Mouse (Mus musculus): ENCODE results near the gene Gm44511. TPM values are rescaled to one million over a fixed set of nuclear protein-coding genes. Genes with fewer than 3 reads are reported as not detected.

The Gm44511 gene
- polyA plus RNA-seq (2015; fragmentation: Nextera tagmentation; extraction: Ambion mirVana), result not detected in 2 replicates

DNA sequence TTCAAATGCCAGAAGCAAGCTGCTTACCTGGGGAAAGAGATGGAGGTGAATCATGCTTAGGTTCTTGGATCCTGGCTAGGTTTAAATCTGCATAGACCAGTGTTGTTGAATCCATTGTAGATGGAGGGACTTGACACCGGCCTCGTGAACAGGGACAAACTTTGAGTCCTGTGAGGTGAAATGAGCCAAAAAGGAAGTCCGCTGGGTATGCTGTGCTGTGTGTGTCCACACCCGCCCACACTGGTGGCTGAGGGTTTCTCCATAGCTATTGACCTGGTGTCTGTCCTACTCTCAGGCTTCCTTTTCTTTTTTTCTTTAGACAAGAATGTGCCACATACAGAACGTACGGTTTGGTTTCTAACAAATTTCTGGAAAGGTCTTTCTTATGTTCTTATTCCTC lies at the start of gene Gm44511, which contains the start of gene Klrb1b:
Gene Gm44511 (minus strand): TSS at position 184 of the 400 bp plus-strand sequence.
Gene Klrb1b (minus strand): TSS at position 200 of the 400 bp plus-strand sequence.

DNA sequence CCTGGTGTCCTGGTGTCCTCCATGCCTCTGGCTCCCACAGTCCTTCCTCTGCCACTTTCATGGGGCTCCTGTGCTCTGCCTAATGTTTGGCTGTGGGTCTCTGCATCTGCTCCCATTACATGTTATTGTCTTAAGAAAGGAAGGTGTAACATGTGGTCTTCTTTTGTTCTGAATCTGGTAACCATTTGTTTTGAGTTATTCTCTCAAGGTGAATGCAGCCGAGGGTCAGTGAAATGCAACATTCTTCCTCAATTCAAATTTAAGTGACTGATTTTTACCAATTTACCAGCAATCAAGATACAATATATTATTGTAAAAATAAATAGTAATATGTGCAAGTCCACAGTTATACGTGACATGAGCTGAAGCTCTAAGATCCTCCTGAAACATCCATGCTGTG lies 37.0 kb downstream of the Gm44511 start, which contains the start of gene Klrb1c:
Gene Klrb1c (minus strand): TSS at position 101 of the 400 bp plus-strand sequence.

Other genes starting within 250 kb of the Gm44511 start
- 13.2 and 17.3 TPM in 2 replicates for gene A2ml1, start 244.7 kb downstream of the Gm44511 start, polyA plus RNA-seq (2015; fragmentation: Nextera tagmentation; extraction: Ambion mirVana)
- gene Klrb1a, start 202.8 kb downstream of the Gm44511 start, polyA plus RNA-seq (2015; fragmentation: Nextera tagmentation; extraction: Ambion mirVana), result 0.21 and 0.38 TPM in 2 replicates
- gene Clec2h, start 163.9 kb downstream of the Gm44511 start, polyA plus RNA-seq (2015; fragmentation: Nextera tagmentation; extraction: Ambion mirVana), result not detected in 2 replicates
- 0.93 and 0.99 TPM in 2 replicates for gene Klrb1, start 103.3 kb downstream of the Gm44511 start, polyA plus RNA-seq (2015; fragmentation: Nextera tagmentation; extraction: Ambion mirVana)
- 0.13 TPM in 1 of 2 replicates, not detected in the other for gene Klrb1c, start 37.1 kb downstream of the Gm44511 start, polyA plus RNA-seq (2015; fragmentation: Nextera tagmentation; extraction: Ambion mirVana)
- not detected in 2 replicates for gene Klrb1b, start within 50 bp of the Gm44511 start, polyA plus RNA-seq (2015; fragmentation: Nextera tagmentation; extraction: Ambion mirVana)
- gene Clec2i, start 61.3 kb upstream of the Gm44511 start, polyA plus RNA-seq (2015; fragmentation: Nextera tagmentation; extraction: Ambion mirVana), result not detected in 2 replicates
- 0.50 and 0.71 TPM in 2 replicates for gene BC035044, start 64.8 kb upstream of the Gm44511 start, polyA plus RNA-seq (2015; fragmentation: Nextera tagmentation; extraction: Ambion mirVana)
- gene Clec2g, start 108.1 kb upstream of the Gm44511 start, polyA plus RNA-seq (2015; fragmentation: Nextera tagmentation; extraction: Ambion mirVana), result not detected in 2 replicates
- gene Klrb1f, start 219.6 kb upstream of the Gm44511 start, polyA plus RNA-seq (2015; fragmentation: Nextera tagmentation; extraction: Ambion mirVana), result 0.39 and 0.70 TPM in 2 replicates

Measured in neural tube, postnatal 0 days (tissue).